Mouse (Mus musculus) monocyte, adult 5-6 weeks (primary cell): ENCODE measurements at regions not wholly inside any gene's neighbourhood (a gene's known extent, or its start where the extent isn't known, plus 50 kb on each side); places are given as distances from the start of the nearest gene placed in this dataset.

Experiments used
- ATAC-seq: fragments of 153-309, 156-312 bp; replicated peaks from 2 replicates; pipeline ENCODE4 v1.8.0; 2017; ENCODE audit warnings: mild to moderate bottlenecking; ENCODE audit not compliant: low TSS enrichment, insufficient number of reproducible peaks, severe bottlenecking, poor library complexity, low FRiP score

DNA sequence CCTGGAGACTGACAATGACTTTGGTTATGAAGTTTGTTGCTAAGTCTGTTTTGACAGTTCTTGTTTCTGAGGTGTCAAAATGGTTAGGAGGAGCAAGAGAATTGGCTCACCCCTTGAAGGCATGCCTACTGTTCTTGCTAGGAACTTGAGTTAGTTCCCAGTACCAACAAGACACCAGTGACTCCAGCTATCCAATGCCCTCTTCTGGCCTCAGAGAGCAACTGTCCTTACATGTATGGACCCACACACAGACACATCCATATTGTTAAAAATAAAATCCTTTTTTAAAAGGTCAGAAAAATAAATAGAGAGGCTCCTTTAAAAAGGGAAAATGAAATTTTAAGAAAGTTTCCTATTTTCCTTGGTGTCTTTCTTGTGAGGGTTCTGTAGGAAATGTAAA is 272.3 kb downstream of the Ccdc91 start:
- ATAC-seq = no peak

DNA sequence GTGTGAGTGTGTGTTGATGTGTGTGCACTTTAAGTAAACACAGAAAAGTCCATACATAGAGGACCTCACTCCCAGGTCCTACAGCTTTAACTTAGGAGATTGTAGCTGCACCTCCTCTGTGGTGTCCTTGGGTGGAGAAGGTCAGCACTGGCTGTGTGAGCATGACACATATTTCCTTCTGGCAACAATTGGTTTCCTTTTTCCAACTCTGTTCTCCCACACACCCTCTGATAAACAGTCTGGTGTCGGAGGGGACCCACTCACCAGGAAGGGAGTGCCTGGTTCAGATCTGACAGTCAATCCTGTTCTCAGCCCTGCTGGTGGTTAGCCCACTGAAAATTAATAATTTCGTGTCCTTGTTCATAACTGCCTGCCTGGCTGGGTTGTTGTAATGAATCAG is 276.7 kb downstream of the Ccdc91 start:
- no peak for ATAC-seq

DNA sequence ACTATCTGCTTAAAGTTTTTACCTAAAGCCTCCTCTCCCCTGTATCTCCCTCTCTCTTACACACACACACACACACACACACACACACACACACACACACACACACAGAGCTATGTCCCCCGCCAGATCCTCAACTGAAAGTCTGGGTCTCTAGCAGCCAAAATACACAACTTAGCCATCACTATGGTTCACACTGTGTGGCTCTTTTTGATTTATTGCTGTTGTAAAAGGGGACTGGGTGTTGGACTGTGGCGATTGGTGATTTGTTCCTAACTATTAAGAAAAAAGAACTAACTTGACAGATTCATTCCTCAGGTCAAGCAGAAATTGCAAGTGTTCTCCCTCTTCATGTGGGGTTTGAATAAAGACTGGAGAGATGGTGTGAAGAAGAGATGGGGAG is 278.2 kb downstream of the Ccdc91 start:
- ATAC-seq = no peak

DNA sequence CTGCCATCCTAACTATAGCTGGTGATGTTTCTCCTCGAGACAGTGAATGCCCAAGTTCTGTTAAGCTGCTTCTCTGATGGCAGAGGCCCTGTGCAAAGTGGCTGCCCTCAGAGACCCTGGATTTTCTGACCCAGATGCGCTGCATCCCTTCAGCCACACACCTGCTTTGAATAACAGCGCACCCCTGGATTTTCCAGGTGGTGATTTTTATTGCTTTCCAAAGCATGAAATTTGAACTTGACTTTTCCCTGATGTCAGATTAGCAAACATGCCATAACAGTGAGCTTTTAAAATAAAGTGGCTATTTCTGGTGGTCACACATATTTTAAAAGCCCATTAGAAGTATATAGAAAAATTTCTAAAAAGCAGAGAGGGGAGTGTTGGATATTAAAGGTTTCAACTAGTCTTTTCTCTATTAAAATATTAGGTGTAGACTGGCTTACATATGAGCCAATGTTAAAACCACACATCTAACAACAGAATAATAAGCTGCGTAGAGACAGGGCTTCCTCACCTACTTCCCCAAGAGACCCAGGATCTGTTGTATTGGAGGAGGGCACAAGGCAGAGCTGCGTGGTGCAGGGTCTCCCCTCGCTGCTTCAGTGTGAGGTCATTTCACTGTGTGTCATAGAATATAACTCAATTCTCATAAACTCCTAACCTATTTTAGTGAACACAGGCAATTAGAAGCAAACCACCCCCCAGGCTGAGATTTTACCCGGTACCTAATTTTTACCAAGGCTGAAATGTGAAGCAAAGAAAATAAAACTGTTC is 280.3 kb downstream of the Ccdc91 start:
- no peak for ATAC-seq

DNA sequence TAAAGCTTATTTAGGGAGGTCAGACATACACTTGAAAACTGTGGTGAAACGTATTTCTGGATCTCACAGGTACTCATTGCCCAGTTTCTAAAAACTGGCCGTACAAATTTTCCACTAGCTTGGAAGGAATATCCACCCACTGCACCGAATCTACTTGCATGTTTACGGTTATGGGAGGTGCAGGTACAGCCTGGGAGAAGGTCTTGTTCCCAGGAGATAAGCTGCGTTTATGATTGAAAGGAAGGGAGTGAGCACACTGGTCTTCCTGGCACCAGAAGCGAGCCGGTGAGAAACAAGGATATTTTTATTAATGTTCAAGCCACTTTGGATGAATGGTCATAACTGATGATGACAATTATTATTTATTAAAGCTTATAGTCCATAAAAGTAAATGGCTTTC is 283.9 kb downstream of the Ccdc91 start:
- ATAC-seq = no peak

DNA sequence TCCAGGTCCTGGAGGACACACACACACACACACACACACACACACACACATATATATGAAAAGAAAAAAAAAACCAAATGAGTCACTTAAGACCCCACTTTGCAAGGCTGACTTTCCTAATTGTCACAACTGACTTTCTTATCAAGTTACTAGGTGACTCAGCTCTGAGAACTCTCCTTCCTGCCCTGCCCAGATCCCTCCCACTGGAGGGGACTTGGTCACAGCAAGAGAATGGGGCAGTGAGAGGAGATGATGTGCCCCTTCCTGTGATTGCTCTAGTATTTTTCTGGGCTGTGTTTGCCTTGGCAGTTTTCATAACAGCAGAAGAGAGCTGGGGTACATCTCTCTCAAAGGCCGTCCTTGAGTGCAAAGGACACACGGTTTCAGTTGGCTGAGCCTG is 284.5 kb downstream of the Ccdc91 start:
- ATAC-seq = no peak

DNA sequence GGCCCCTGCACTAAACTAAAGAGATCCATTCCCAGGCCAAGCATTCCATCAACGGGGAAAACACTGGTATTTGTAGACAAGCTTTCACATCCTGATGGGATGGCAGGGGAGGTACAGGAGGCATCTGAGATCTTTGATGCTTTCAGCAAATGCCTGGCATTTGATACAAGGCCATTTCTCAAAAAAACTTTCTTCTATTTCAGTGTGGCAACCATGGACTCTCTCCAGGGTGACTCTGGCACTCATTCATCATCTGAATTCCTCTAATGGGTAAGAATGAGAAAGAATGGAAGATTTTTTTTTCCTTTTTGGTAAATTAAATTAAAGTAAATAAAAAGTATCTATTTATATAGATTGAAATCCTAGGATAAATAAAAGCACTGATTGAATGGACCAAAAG is 281.8 kb upstream of the Far2 start:
- ATAC-seq = no peak

DNA sequence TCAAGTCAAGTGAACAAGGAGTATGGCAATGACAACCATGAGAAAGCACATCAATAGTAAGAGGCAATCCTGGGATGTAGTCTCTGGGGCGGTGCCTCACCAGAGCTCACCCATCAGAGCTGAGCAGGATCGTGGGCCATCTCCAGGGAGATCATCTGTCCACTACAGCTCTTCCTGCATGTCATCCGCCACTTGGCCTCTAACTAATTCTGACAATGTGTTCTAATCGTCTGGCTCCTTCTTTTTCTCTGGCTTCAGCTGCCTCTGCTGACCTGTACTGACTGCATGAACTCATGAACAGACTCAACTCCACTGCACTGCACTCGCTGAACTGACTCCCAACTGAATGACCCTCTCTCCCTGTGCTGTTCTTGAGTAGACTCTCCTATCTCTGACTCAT is 277.9 kb upstream of the Far2 start:
- no peak for ATAC-seq

DNA sequence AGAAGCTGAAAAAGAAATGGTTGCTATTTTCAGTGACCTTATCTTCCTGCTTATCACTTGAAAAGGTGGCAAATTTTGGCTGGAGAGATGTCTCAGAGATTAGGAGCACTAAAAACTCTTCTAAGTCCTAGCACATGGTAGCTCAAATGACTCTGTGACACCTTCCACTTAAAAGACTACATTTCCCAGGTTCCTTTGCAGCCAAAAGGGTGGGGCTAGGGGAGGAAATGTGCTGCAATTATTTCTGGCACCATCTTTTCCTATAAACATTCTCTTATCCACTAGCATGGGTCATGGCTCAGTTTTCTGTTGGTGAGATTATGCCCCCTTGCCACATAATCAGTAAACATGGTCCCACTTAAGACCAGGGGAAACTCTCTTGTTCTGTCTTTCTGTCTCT is 277.0 kb upstream of the Far2 start:
- no peak for ATAC-seq

DNA sequence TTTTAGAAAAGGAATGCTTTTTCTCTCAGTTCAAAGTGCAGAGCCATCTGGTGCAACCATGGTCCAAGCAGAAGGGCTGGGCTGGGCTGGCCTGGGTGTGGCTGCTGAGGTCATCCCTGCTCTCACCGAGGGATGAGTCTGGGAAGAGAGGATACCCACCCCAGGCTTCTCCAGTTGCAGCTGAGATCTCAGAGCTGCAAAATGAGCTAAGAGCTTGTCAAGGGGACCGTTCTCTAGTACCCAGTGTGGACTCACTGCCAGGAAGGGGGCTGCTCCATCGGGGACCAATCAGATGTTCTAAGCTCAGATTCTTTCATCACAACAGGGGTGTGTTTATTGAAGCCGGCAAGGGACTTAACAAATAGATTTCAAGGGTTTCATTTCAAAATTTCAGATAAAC is 275.6 kb upstream of the Far2 start:
- ATAC-seq = no peak

DNA sequence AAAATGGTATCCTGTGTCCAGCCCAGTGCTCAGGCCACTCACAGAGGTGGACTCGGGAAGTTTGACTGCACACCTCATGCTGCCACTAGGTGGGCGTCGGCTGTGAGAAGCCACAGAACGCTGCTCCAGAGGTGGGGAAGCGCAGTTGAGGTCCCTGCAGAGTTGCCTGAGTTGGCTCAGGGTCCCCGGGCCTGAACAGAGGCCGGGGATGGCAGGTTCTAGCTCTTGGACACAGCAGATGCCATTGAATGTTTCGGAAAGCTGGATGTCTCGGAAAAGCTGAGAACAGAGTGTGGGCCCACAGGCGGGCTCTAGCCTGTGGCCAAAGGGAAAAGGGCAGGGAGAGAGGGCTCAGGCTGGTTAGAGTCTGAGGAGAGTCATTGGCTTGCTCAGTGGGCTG is 273.2 kb upstream of the Far2 start:
- ATAC-seq = no peak

DNA sequence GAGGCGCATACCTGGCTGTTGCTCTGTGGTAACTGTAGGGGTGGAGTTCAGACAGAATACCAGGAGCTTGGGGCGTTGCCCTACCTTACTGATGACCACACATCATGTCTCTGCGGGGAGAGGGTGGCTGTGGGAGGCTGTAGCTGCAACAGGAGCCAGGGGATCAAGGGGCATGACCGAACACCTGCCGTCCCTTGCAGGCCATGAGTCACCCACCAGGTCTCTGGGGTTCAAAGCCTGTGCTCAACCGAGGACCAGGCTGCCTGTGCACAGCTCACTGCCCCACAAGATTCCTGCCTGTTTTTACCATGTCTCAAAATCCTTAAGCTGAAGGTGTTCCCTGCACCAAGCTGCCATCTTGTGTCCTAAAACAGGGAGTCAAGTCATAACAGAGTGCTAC is 272.4 kb upstream of the Far2 start:
- ATAC-seq = no peak

DNA sequence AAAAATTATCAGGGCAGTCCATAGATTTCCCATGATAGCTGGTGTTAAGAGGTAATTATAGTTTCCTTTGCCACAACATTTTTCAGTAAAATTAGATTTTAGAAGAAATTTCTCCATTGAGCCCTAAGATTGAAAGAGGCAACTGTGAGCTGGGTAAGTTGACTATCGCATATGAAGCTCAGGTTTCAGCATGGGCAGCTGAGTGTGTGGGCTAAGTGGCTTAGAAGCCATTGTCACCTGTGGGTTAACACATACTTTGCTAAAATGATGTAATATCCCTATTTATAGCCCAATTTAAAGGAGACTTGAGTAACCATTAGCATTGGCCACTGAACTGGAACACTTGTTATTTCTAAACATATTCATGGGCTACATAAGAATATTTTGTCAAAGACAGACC is 267.6 kb upstream of the Far2 start:
- no peak for ATAC-seq

DNA sequence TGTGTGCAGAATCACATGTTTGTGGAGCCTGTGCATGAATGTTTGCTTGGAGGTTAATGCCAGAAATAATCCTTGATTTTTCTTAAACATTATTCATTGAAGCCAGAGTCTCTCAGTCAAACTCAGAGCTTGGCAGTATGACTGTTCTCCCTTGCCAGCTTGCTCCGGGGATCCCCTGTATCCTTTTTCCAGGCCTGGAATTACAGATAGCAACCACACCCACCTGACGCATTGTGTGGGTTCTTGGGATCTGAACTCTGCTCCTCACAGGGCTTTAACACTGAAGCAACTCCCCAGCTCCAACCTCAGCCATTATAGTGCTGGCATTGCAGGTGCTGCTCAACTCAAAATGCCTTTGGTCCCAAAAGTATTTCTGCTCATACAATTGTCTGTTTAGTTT is 262.8 kb upstream of the Far2 start:
- no peak for ATAC-seq

DNA sequence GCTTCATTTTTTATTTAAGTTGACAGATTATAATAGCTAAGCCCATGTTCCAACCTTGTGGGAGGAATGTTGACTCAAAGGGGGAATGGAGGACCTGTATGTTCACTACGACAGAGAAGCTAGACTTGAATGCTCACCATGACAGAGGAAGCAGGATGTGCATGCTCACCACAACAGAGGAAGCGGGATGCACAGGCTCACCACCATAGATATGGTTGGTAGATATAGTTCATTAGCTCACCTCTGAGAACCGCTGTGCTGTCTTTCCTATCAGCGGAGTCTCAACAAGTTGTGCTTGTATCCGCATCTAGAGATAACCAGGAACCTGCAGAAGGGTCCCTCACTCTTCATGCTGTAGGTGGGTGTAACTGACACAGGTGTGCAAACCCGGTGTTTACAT is 262.2 kb upstream of the Far2 start:
- ATAC-seq = no peak

DNA sequence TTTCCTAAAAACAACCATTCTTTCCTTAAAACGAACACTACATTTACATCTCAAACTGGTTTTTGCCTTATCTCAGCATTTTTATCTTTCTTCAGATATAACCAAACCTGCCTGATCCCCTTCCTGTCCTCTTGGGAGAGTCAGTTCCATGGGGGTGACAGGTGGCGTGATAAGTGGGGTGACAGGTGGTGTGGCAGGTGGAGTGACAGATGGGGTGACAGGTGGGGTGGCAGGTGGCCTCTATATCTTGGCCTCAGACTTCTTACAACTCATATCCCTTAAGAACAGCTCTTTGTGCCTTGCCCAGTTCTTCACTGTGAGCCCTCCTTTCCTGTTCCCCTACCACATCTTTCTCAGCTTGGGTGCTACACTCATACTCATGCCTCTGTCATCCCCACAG is 259.0 kb upstream of the Far2 start:
- no peak for ATAC-seq

DNA sequence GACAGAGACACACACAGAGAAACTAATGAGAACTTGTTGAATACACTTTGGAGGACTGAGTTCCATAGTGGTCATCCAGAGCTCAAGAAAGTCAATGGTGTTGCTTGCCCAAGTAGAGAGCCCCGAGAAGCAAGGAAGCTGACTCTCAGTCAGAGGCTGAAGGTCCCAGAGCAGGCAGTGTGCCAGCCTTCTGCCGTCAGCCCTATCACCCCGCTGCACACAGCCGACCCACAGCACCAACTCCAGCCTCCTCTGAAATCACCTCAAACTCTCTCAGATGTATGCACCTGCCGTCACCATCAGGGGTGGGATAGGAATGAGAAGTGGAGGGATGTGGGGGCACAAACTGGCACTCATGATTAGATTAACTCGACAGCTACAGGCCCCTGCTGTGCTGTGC is 257.9 kb upstream of the Far2 start:
- ATAC-seq = no peak

DNA sequence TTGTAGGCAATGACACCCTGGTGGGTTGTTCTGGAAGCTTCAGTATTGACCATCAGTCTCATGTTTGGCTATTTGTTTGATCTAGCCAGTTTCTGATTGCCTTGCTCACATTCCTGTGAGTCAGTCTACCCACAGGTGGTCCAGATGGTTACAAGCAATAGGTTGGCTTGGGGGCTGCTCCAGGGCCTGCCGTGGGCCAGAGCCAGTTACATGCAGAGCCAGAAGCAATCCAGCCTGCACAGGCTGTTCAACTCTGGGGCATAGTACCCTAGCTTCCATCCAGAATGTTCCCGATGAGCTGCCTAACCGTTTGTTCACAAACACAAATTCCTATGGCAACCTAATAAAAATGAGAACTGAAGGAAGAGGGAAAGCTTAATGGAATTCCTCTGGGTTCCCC is 253.2 kb upstream of the Far2 start:
- ATAC-seq = no peak

DNA sequence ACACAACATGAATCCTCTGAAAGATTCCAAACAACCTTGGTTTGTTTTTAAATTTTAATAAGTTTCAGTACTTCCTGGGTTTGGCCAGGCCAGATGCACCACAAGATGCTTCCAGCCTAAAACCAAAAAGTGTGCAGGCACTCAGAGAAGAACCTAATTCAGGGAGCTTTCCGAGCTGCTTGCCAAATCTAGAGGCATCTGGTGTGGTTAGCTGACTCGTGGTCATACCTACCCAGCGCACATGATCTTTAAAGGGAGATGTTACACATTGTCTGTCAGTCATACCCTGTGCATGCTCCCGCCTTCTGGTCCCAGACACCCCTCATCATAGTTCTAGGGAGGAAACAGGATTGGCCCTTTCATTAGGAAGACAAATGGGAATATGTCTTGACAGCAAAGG is 252.7 kb upstream of the Far2 start:
- ATAC-seq = no peak

DNA sequence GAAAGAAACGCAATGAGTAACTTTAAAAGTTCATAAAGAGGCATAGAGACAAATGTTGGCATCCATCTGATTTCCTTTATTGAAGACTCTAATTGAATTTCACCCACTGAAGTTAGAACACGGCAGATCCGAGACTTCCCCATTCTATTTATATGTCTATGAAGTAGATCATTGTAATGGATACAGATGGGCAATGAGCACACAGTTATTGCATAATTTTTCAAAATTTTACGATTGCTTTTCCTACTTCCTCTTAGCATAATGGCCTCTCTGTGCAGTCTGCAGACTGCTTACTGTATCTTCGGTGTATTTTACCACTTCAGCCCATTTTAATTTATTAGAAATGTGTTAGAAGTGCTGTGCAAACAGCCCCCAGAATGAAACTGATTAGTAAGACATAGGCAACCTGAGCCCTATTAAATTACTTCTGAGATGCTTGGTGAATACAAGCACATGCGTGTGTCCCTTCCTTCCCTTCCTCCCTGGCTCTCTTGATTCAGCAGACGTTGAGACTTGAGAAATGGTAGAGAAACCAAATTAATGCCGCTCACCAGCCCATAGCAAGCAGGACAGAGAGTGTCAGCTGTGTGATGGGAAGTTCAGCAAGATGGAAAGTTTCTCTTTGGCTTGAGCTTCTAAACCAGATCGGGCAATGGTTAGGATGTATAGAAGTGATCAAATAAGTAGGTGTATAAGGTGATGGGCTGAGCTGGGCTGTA is 247.9 kb upstream of the Far2 start:
- peak; percentile 87 for ATAC-seq

DNA sequence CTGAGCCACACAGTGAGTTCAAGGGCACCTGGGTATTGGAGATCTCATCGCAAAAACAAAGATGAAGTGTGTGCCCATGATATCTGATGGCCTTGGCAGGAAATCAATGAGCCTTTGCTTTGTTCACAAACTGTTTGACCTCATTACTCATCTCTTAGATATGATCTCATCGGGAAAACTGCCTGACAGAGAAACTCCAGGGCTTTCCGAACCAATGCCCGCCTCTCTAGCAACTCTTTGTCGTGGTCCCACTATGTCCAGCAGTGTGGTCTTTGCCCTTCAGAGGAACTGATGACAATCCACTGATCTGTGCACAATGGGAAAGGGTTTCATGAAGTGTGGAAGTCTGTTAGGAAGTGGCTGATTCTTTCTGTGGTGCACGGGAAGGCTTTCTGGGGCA is 247.2 kb upstream of the Far2 start:
- ATAC-seq = no peak
